Mouse (Mus musculus): ENCODE measurements around the gene Npm3. TPM values are rescaled to one million over a fixed set of nuclear protein-coding genes. Genes with fewer than 3 reads are reported as not detected.

The Npm3 gene
- total RNA-seq, 2 experiments from 2014 or later = 11.0 to 13.3 TPM

- intact Hi-C loops (cut with DNase I) = no loop called here
- DNase-seq = no peak
- TF ChIP-seq CTCF (IDR thresholded peaks at IDR 0.05) = no peak
These were observed 11.4 kb downstream of the Npm3 start for GRCm38 (mm10) chr19:45737846-45738484.

GRCm38 (mm10) chr19:45737208-45737845 is 12.1 kb downstream of the Npm3 start:
- Histone ChIP-seq H3K4me3 (peak overlapping the region; percentile 59), H3K27ac (no peak overlapping the region)
- DNase-seq = no peak
- intact Hi-C loops (cut with DNase I) = no loop called here
- no peak for TF ChIP-seq CTCF (IDR thresholded peaks at IDR 0.05)

More at GRCm38 (mm10) chr19:45737846-45738484, 11.4 kb downstream of the Npm3 start:
- Histone ChIP-seq H3K4me3 (no peak overlapping the region), H3K27ac (no peak overlapping the region)

GRCm38 (mm10) chr19:45736855-45737207 is 12.6 kb downstream of the Npm3 start:
- intact Hi-C loops (cut with DNase I) = no loop called here
- Histone ChIP-seq H3K4me3 (peak overlapping the region; percentile 59), H3K27ac (no peak overlapping the region)
- TF ChIP-seq CTCF (IDR thresholded peaks at IDR 0.05) = no peak
- peak; percentile 52 for DNase-seq

GRCm38 (mm10) chr19:45736241-45736640 is 13.2 kb downstream of the Npm3 start:
- intact Hi-C loops (cut with DNase I) = no loop called here
- no peak for TF ChIP-seq CTCF (IDR thresholded peaks at IDR 0.05)

GRCm38 (mm10) chr19:45734762-45735161 is 14.6 kb downstream of the Npm3 start:
- Histone ChIP-seq H3K4me3 (no peak overlapping the region), H3K27ac (no peak overlapping the region)
- no peak for TF ChIP-seq CTCF (IDR thresholded peaks at IDR 0.05)
- DNase-seq = no peak
- intact Hi-C loops (cut with DNase I) = no loop called here

More at GRCm38 (mm10) chr19:45736241-45736640, 13.2 kb downstream of the Npm3 start:
- DNase-seq = no peak
- no peak overlapping the region for H3K4me3 ChIP-seq
- H3K27ac ChIP-seq = no peak overlapping the region

- Histone ChIP-seq H3K4me3 (no peak overlapping the region), H3K27ac (no peak overlapping the region)
- TF ChIP-seq CTCF (IDR thresholded peaks at IDR 0.05) = no peak
- intact Hi-C loops (cut with DNase I) = no loop called here
- DNase-seq = no peak
These were observed 15.2 kb downstream of the Npm3 start for GRCm38 (mm10) chr19:45734191-45734590.

GRCm38 (mm10) chr19:45733564-45733963 is 15.8 kb downstream of the Npm3 start:
- TF ChIP-seq CTCF (IDR thresholded peaks at IDR 0.05) = no peak
- Histone ChIP-seq H3K27ac (no peak overlapping the region), H3K4me3 (no peak overlapping the region)
- DNase-seq = no peak
- intact Hi-C loops (cut with DNase I) = no loop called here

GRCm38 (mm10) chr19:45731658-45732057 is 17.7 kb downstream of the Npm3 start:
- no peak for TF ChIP-seq CTCF (IDR thresholded peaks at IDR 0.05)
- DNase-seq = no peak
- H3K4me3 ChIP-seq = no peak overlapping the region
- intact Hi-C loops (cut with DNase I) = no loop called here
- no peak overlapping the region for H3K27ac ChIP-seq

- intact Hi-C loops (cut with DNase I) = no loop called here
- Histone ChIP-seq H3K4me3 (no peak overlapping the region), H3K27ac (no peak overlapping the region)
- no peak for TF ChIP-seq CTCF (IDR thresholded peaks at IDR 0.05)
- no peak for DNase-seq
These were observed 19.3 kb downstream of the Npm3 start for GRCm38 (mm10) chr19:45730042-45730441.

GRCm38 (mm10) chr19:45727231-45727630 is 22.2 kb downstream of the Npm3 start:
- intact Hi-C loops (cut with DNase I) = no loop called here
- no peak for DNase-seq
- TF ChIP-seq CTCF (IDR thresholded peaks at IDR 0.05) = no peak
- Histone ChIP-seq H3K27ac (no peak overlapping the region), H3K4me3 (no peak overlapping the region)

GRCm38 (mm10) chr19:45725677-45726277 is 23.6 kb downstream of the Npm3 start:
- H3K27ac ChIP-seq = no peak overlapping the region
- DNase-seq = no peak

GRCm38 (mm10) chr19:45722188-45722587 is 27.2 kb downstream of the Npm3 start:
- intact Hi-C loops (cut with DNase I) = no loop called here
- no peak for DNase-seq
- peak; percentile 15; the same call in 1 of the 2 replicates for TF ChIP-seq CTCF (IDR thresholded peaks at IDR 0.05)
- Histone ChIP-seq H3K4me3 (no peak overlapping the region), H3K27ac (no peak overlapping the region)

More at GRCm38 (mm10) chr19:45725677-45726277, 23.6 kb downstream of the Npm3 start:
- TF ChIP-seq CTCF (IDR thresholded peaks at IDR 0.05) = no peak
- no peak overlapping the region for H3K4me3 ChIP-seq
- intact Hi-C loops (cut with DNase I) = no loop called here

- H3K27ac ChIP-seq = no peak overlapping the region
- intact Hi-C loops (cut with DNase I) = no loop called here
- no peak for DNase-seq
- TF ChIP-seq CTCF (IDR thresholded peaks at IDR 0.05) = no peak
- H3K4me3 ChIP-seq = peak overlapping the region; percentile 54
These were observed 31.1 kb downstream of the Npm3 start for GRCm38 (mm10) chr19:45718286-45718685.

Measured in gastrocnemius, adult 2 months (tissue).